Mouse (Mus musculus) midbrain, embryonic 16.5 days (tissue): ENCODE results near the gene Sptbn4. TPM values are rescaled to one million over a fixed set of nuclear protein-coding genes. Genes with fewer than 3 reads are reported as not detected.

Experiments
- ATAC-seq: fragments of 200-750 bp; cut with Nextera tagmentation; 2 replicates; pipeline ENCODE4 v1.8.0; 2017; ENCODE audit warnings: moderate TSS enrichment
- H3K27ac ChIP-seq: fragments of 300-500 bp; sonication (generic); 2 replicates; pipeline ENCODE4 v1.5.1; 2014; ENCODE audit warnings: mild to moderate bottlenecking, low read length, mixed read lengths
- H3K27me3 ChIP-seq: fragments of 300-500 bp; sonication (generic); 2 replicates; pipeline ENCODE4 v1.6.1; 2014; ENCODE audit warnings: low read depth, low read length, mixed read lengths; ENCODE audit not compliant: control insufficient read depth, insufficient read depth
- H3K36me3 ChIP-seq: fragments of 300-500 bp; sonication (generic); 2 replicates; pipeline ENCODE4 v1.6.1; 2014; ENCODE audit warnings: mild to moderate bottlenecking, low read length, moderate library complexity, mixed read lengths; ENCODE audit not compliant: control insufficient read depth, insufficient read depth
- H3K4me1 ChIP-seq: fragments of 300-500 bp; sonication (generic); 2 replicates; pipeline ENCODE4 v1.6.1; 2014; ENCODE audit warnings: mild to moderate bottlenecking, low read length, mixed read lengths; ENCODE audit not compliant: control insufficient read depth, insufficient read depth
- H3K4me2 ChIP-seq: fragments of 300-500 bp; sonication (generic); 2 replicates; pipeline ENCODE4 v1.6.1; 2014; ENCODE audit warnings: mild to moderate bottlenecking, low read length, mixed read lengths
- H3K4me3 ChIP-seq: fragments of 300-500 bp; sonication (generic); 2 replicates; pipeline ENCODE4 v1.5.1; 2014; ENCODE audit warnings: low read depth, mild to moderate bottlenecking, low read length, moderate library complexity, mixed read lengths
- H3K9ac ChIP-seq: fragments of 300-500 bp; sonication (generic); 2 replicates; pipeline ENCODE4 v1.6.1; 2014; ENCODE audit warnings: low read depth, low read length, mixed read lengths
- H3K9me3 ChIP-seq: fragments of 300-500 bp; sonication (generic); replicated peaks from 2 replicates; pipeline ENCODE4 v1.6.1; 2014; ENCODE audit warnings: mild to moderate bottlenecking, low read length, mixed read lengths; ENCODE audit not compliant: control insufficient read depth, poor library complexity, severe bottlenecking
- WGBS: fragments of 180-500 bp; shearing (Covaris S2); extraction: QIAGEN DNeasy Blood & Tissue Kit; methylation state at CpG from one replicate; pipeline ENCODE4 v1.1.7; 2014; 5-methylcytosine and 5-hydroxymethylcytosine counted together
- polyA plus RNA-seq: library from polyadenylated mRNA; unstranded; fragments of >200 nt; fragmentation: Nextera tagmentation; extraction: Ambion mirVana; gene quantifications from 2 replicates; pipeline ENCODE4 v1.2.1, GENCODE M21; 2015

Gene Sptbn4
- polyA plus RNA-seq, 1 experiment from 2014 or later, result 3.1 TPM

- peaks cover 40% of the 10 kb centered on the region for H3K4me1 ChIP-seq
- H3K9ac ChIP-seq, result no peak overlapping the region
- ATAC-seq, result no peak
- peaks cover 90% of the 10 kb centered on the region for H3K27me3 ChIP-seq
- no peaks in the 10 kb centered on the region for H3K36me3 ChIP-seq
- H3K27ac ChIP-seq, result no peak overlapping the region
- H3K4me2 ChIP-seq, result peak overlapping the region; percentile 87; the same call in 1 of the 2 replicates
- no peaks in the 10 kb centered on the region; the same call in 1 of the 2 replicates for H3K9me3 ChIP-seq
- H3K4me3 ChIP-seq, result no peak overlapping the region
- WGBS, result 6% methylated on average over 8 of the region's 8 CpGs
Measured at GRCm38 (mm10) chr7:27331854-27332253, 115.6 kb downstream of the Sptbn4 start.

GRCm38 (mm10) chr7:27331541-27331851 lies 116.0 kb downstream of the Sptbn4 start:
- 6% methylated on average over 8 of the region's 8 CpGs for WGBS
- Histone ChIP-seq H3K4me1 (peaks cover 37% of the 10 kb centered on the region), H3K27ac (no peak overlapping the region), H3K4me3 (no peak overlapping the region), H3K27me3 (peaks cover 93% of the 10 kb centered on the region), H3K36me3 (no peaks in the 10 kb centered on the region), H3K4me2 (no peak overlapping the region), H3K9ac (no peak overlapping the region), H3K9me3 (no peaks in the 10 kb centered on the region; the same call in 1 of the 2 replicates)
- no peak for ATAC-seq

- under 1% methylated on average over 39 of the region's 39 CpGs for WGBS
- H3K4me1 ChIP-seq, result peaks cover 35% of the 10 kb centered on the region
- peak overlapping the region; percentile 18; the same call in 1 of the 2 replicates for H3K9ac ChIP-seq
- H3K4me2 ChIP-seq, result peak overlapping the region; percentile 62
- peaks cover 93% of the 10 kb centered on the region for H3K27me3 ChIP-seq
- no peaks in the 10 kb centered on the region; the same call in 1 of the 2 replicates for H3K9me3 ChIP-seq
- no peak overlapping the region for H3K27ac ChIP-seq
- no peak for ATAC-seq
- H3K36me3 ChIP-seq, result no peaks in the 10 kb centered on the region
- H3K4me3 ChIP-seq, result peak overlapping the region; percentile 35
Measured at GRCm38 (mm10) chr7:27330709-27331540, 116.6 kb downstream of the Sptbn4 start.

- Histone ChIP-seq H3K9ac (no peak overlapping the region), H3K4me1 (peaks cover 40% of the 10 kb centered on the region), H3K27ac (no peak overlapping the region), H3K36me3 (no peaks in the 10 kb centered on the region), H3K27me3 (peaks cover 94% of the 10 kb centered on the region), H3K4me2 (no peak overlapping the region; the same call in 1 of the 2 replicates), H3K4me3 (no peak overlapping the region), H3K9me3 (no peaks in the 10 kb centered on the region; the same call in 1 of the 2 replicates)
- no peak for ATAC-seq
- WGBS, result 19% methylated on average over 17 of the region's 17 CpGs
Measured at GRCm38 (mm10) chr7:27329981-27330380, 117.5 kb downstream of the Sptbn4 start.

GRCm38 (mm10) chr7:27329326-27329947 lies 118.0 kb downstream of the Sptbn4 start:
- Histone ChIP-seq H3K27ac (no peak overlapping the region), H3K4me1 (peaks cover 40% of the 10 kb centered on the region), H3K9ac (no peak overlapping the region), H3K36me3 (no peaks in the 10 kb centered on the region), H3K4me3 (peak overlapping the region; percentile 9; the same call in 1 of the 2 replicates), H3K9me3 (no peaks in the 10 kb centered on the region; the same call in 1 of the 2 replicates), H3K27me3 (peaks cover 92% of the 10 kb centered on the region), H3K4me2 (peak overlapping the region; percentile 44)
- whole genome bisulfite sequencing, result 4% methylated on average over 45 of the region's 45 CpGs
- ATAC-seq, result peak; percentile 23

- WGBS, result 40% methylated on average over 16 of the region's 16 CpGs
- H3K4me3 ChIP-seq, result no peak overlapping the region
- H3K9me3 ChIP-seq, result no peaks in the 10 kb centered on the region; the same call in 1 of the 2 replicates
- H3K4me2 ChIP-seq, result no peak overlapping the region
- peaks cover 84% of the 10 kb centered on the region for H3K27me3 ChIP-seq
- ATAC-seq, result no peak
- H3K4me1 ChIP-seq, result peaks cover 37% of the 10 kb centered on the region
- H3K9ac ChIP-seq, result no peak overlapping the region
- H3K27ac ChIP-seq, result no peak overlapping the region
- no peaks in the 10 kb centered on the region for H3K36me3 ChIP-seq
Measured at GRCm38 (mm10) chr7:27328648-27329047, 118.8 kb downstream of the Sptbn4 start.

- Histone ChIP-seq H3K4me3 (no peak overlapping the region), H3K27ac (no peak overlapping the region), H3K9ac (no peak overlapping the region), H3K4me1 (peaks cover 32% of the 10 kb centered on the region), H3K36me3 (no peaks in the 10 kb centered on the region), H3K27me3 (peaks cover 80% of the 10 kb centered on the region), H3K9me3 (no peaks in the 10 kb centered on the region), H3K4me2 (no peak overlapping the region)
- 89% methylated on average over 11 of the region's 11 CpGs for WGBS
- no peak for ATAC-seq
Measured at GRCm38 (mm10) chr7:27328161-27328560, 119.3 kb downstream of the Sptbn4 start.

- Histone ChIP-seq H3K4me2 (no peak overlapping the region), H3K9ac (no peak overlapping the region), H3K27me3 (peaks cover 73% of the 10 kb centered on the region), H3K27ac (no peak overlapping the region), H3K9me3 (no peaks in the 10 kb centered on the region), H3K36me3 (peaks cover 2% of the 10 kb centered on the region; the same call in 1 of the 2 replicates), H3K4me3 (no peak overlapping the region), H3K4me1 (peaks cover 26% of the 10 kb centered on the region)
- 92% methylated on average over 8 of the region's 8 CpGs for WGBS
- no peak for ATAC-seq
Measured at GRCm38 (mm10) chr7:27327500-27327899, 120.0 kb downstream of the Sptbn4 start.
